Mouse (Mus musculus): ENCODE measurements around the gene Olfr1253. TPM values are rescaled to one million over a fixed set of nuclear protein-coding genes. Genes with fewer than 3 reads are reported as not detected.

Olfr1253 gene
- not detected for polyA plus RNA-seq (2017; shearing (Covaris generic))

GRCm38 (mm10) chr2:89756990-89757389, at the start of gene Olfr1253:
Olfr1253 (minus strand) TSS chr2:89757090.

GRCm38 (mm10) chr2:89793519-89793918, 36.6 kb upstream of the Olfr1253 start, which contains the start of gene Olfr1254:
Olfr1254 (minus strand) TSS chr2:89793619.

GRCm38 (mm10) chr2:89724912-89725311, 32.0 kb downstream of the Olfr1253 start, which contains the start of gene Olfr1252:
Olfr1252 (minus strand) TSS chr2:89725012.

Other genes starting within 250 kb of the Olfr1253 start
- not detected for gene Olfr1243, start 225.6 kb downstream of the Olfr1253 start, polyA plus RNA-seq (2017; shearing (Covaris generic))
- gene Olfr1245, start 178.6 kb downstream of the Olfr1253 start, polyA plus RNA-seq (2017; shearing (Covaris generic)): not detected
- not detected for gene Olfr1246, start 163.9 kb downstream of the Olfr1253 start, polyA plus RNA-seq (2017; shearing (Covaris generic))
- 0.02 TPM for gene Olfr1247, start 143.0 kb downstream of the Olfr1253 start, polyA plus RNA-seq (2017; shearing (Covaris generic))
- gene Olfr1248, start 138.8 kb downstream of the Olfr1253 start, polyA plus RNA-seq (2017; shearing (Covaris generic)): not detected
- not detected for gene Olfr1249, start 122.1 kb downstream of the Olfr1253 start, polyA plus RNA-seq (2017; shearing (Covaris generic))
- gene Olfr1250, start 95.6 kb downstream of the Olfr1253 start, polyA plus RNA-seq (2017; shearing (Covaris generic)): not detected
- not detected for gene Olfr1251, start 85.2 kb downstream of the Olfr1253 start, polyA plus RNA-seq (2017; shearing (Covaris generic))
- gene Olfr1252, start 32.1 kb downstream of the Olfr1253 start, polyA plus RNA-seq (2017; shearing (Covaris generic)): not detected
- gene Olfr1254, start 36.5 kb upstream of the Olfr1253 start, polyA plus RNA-seq (2017; shearing (Covaris generic)): not detected
- not detected for gene Olfr1255, start 55.0 kb upstream of the Olfr1253 start, polyA plus RNA-seq (2017; shearing (Covaris generic))
- not detected for gene Olfr1256, start 84.5 kb upstream of the Olfr1253 start, polyA plus RNA-seq (2017; shearing (Covaris generic))
- not detected for gene Olfr48, start 91.1 kb upstream of the Olfr1253 start, polyA plus RNA-seq (2017; shearing (Covaris generic))
- gene Olfr1257, start 121.3 kb upstream of the Olfr1253 start, polyA plus RNA-seq (2017; shearing (Covaris generic)): not detected
- 0.19 TPM for gene Olfr1258, start 170.2 kb upstream of the Olfr1253 start, polyA plus RNA-seq (2017; shearing (Covaris generic))
- gene Olfr1259, start 191.6 kb upstream of the Olfr1253 start, polyA plus RNA-seq (2017; shearing (Covaris generic)): not detected
- not detected for gene Olfr1260, start 217.2 kb upstream of the Olfr1253 start, polyA plus RNA-seq (2017; shearing (Covaris generic))
- gene Olfr1261, start 234.1 kb upstream of the Olfr1253 start, polyA plus RNA-seq (2017; shearing (Covaris generic)): not detected
- not detected for gene Olfr1262, start 243.1 kb upstream of the Olfr1253 start, polyA plus RNA-seq (2017; shearing (Covaris generic))